Mouse (Mus musculus) embryonic facial prominence, embryonic 12.5 days (tissue): Measurements from ENCODE around the gene Asap2. TPM values are rescaled to one million over a fixed set of nuclear protein-coding genes. Genes with fewer than 3 reads are reported as not detected.

Source experiments
- ATAC-seq: fragments of 200-750 bp; cut with Nextera tagmentation; 2 replicates; pipeline ENCODE4 v1.8.0; 2017; ENCODE audit not compliant: insufficient number of reproducible peaks, insufficient read depth, low FRiP score, low TSS enrichment
- H3K27ac ChIP-seq: fragments of 300-500 bp; sonication (generic); 2 replicates; pipeline ENCODE4 v1.5.1; 2016; ENCODE audit warnings: mild to moderate bottlenecking
- H3K27me3 ChIP-seq: fragments of 300-500 bp; sonication (generic); 2 replicates; pipeline ENCODE4 v1.6.1; 2016; ENCODE audit warnings: mild to moderate bottlenecking, moderate library complexity
- H3K36me3 ChIP-seq: fragments of 300-500 bp; sonication (generic); 2 replicates; pipeline ENCODE4 v1.6.1; 2016; ENCODE audit warnings: mild to moderate bottlenecking
- H3K4me1 ChIP-seq: fragments of 300-500 bp; sonication (generic); 2 replicates; pipeline ENCODE4 v1.6.1; 2016
- H3K4me2 ChIP-seq: fragments of 300-500 bp; sonication (generic); replicated peaks from 2 replicates; pipeline ENCODE4 v1.6.1; 2016; ENCODE audit warnings: mild to moderate bottlenecking, moderate library complexity
- H3K4me3 ChIP-seq: fragments of 300-500 bp; sonication (generic); 2 replicates; pipeline ENCODE4 v1.5.1; 2016; ENCODE audit warnings: mild to moderate bottlenecking
- H3K9ac ChIP-seq: fragments of 300-500 bp; sonication (generic); 2 replicates; pipeline ENCODE4 v1.6.1; 2016; ENCODE audit warnings: mild to moderate bottlenecking, moderate library complexity
- H3K9me3 ChIP-seq: fragments of 300-500 bp; sonication (generic); 2 replicates; pipeline ENCODE4 v1.6.1; 2016; ENCODE audit warnings: mild to moderate bottlenecking, moderate library complexity
- WGBS: fragments of 180-500 bp; shearing (Covaris S2); methylation state at CpG from one replicate; pipeline ENCODE4 v1.1.7; 2016; 5-methylcytosine and 5-hydroxymethylcytosine counted together
- polyA plus RNA-seq: library from polyadenylated mRNA; unstranded; fragments of >200 nt; fragmentation: Nextera tagmentation; extraction: Ambion mirVana; gene quantifications from 2 replicates; pipeline ENCODE4 v1.2.1, GENCODE M21; 2016

The Asap2 gene
- polyA plus RNA-seq, 1 experiment from 2014 or later: 17.0 TPM

- Histone ChIP-seq H3K4me1 (no peaks in the 10 kb centered on the region), H3K9me3 (no peaks in the 10 kb centered on the region), H3K9ac (no peak overlapping the region), H3K36me3 (peaks cover 11% of the 10 kb centered on the region), H3K27me3 (no peaks in the 10 kb centered on the region), H3K4me2 (no peak overlapping the region), H3K4me3 (no peak overlapping the region), H3K27ac (no peak overlapping the region)
- WGBS: 87% methylated on average over 7 of the region's 7 CpGs
- ATAC-seq: no peak
Observed at GRCm38 (mm10) chr12:21173847-21174412, 183.7 kb downstream of the Asap2 start.

- no peak overlapping the region for H3K4me2 ChIP-seq
- H3K4me1 ChIP-seq: no peaks in the 10 kb centered on the region
- H3K9ac ChIP-seq: no peak overlapping the region
- H3K4me3 ChIP-seq: no peak overlapping the region
- no peak for ATAC-seq
- no peaks in the 10 kb centered on the region for H3K9me3 ChIP-seq
- no peak overlapping the region for H3K27ac ChIP-seq
- H3K36me3 ChIP-seq: no peaks in the 10 kb centered on the region; the same call in 1 of the 2 replicates
- no peaks in the 10 kb centered on the region for H3K27me3 ChIP-seq
- 92% methylated on average over 5 of the region's 5 CpGs for WGBS
Observed at GRCm38 (mm10) chr12:21176399-21176798, 186.1 kb downstream of the Asap2 start.

GRCm38 (mm10) chr12:21177123-21177698 is 187.0 kb downstream of the Asap2 start:
- H3K4me1 ChIP-seq: no peaks in the 10 kb centered on the region
- H3K4me2 ChIP-seq: no peak overlapping the region
- no peak overlapping the region for H3K27ac ChIP-seq
- H3K9ac ChIP-seq: no peak overlapping the region
- no peaks in the 10 kb centered on the region; the same call in 1 of the 2 replicates for H3K36me3 ChIP-seq
- H3K4me3 ChIP-seq: no peak overlapping the region
- no peaks in the 10 kb centered on the region for H3K27me3 ChIP-seq
- no peak for ATAC-seq
- H3K9me3 ChIP-seq: no peaks in the 10 kb centered on the region

GRCm38 (mm10) chr12:21180091-21180490 is 189.8 kb downstream of the Asap2 start:
- no peaks in the 10 kb centered on the region for H3K9me3 ChIP-seq
- H3K27me3 ChIP-seq: no peaks in the 10 kb centered on the region
- no peak overlapping the region for H3K27ac ChIP-seq
- ATAC-seq: no peak
- no peak overlapping the region for H3K4me2 ChIP-seq
- no peak overlapping the region for H3K4me3 ChIP-seq
- peaks cover 4% of the 10 kb centered on the region; the same call in 1 of the 2 replicates for H3K36me3 ChIP-seq
- no peaks in the 10 kb centered on the region for H3K4me1 ChIP-seq
- H3K9ac ChIP-seq: no peak overlapping the region
- WGBS: 89% methylated on average over 6 of the region's 6 CpGs

GRCm38 (mm10) chr12:21182786-21183185 is 192.5 kb downstream of the Asap2 start:
- Histone ChIP-seq H3K27me3 (no peaks in the 10 kb centered on the region), H3K9me3 (no peaks in the 10 kb centered on the region), H3K36me3 (peaks cover 4% of the 10 kb centered on the region; the same call in 1 of the 2 replicates), H3K9ac (no peak overlapping the region), H3K4me2 (no peak overlapping the region), H3K27ac (no peak overlapping the region), H3K4me3 (no peak overlapping the region), H3K4me1 (no peaks in the 10 kb centered on the region)
- 89% methylated on average over 4 of the region's 4 CpGs for WGBS
- ATAC-seq: no peak

- no peaks in the 10 kb centered on the region for H3K27me3 ChIP-seq
- peaks cover 4% of the 10 kb centered on the region; the same call in 1 of the 2 replicates for H3K36me3 ChIP-seq
- ATAC-seq: no peak
- H3K4me2 ChIP-seq: no peak overlapping the region
- no peak overlapping the region for H3K27ac ChIP-seq
- H3K9me3 ChIP-seq: no peaks in the 10 kb centered on the region
- no peak overlapping the region for H3K4me3 ChIP-seq
- WGBS: 74% methylated on average over 6 of the region's 6 CpGs
- no peaks in the 10 kb centered on the region for H3K4me1 ChIP-seq
- H3K9ac ChIP-seq: no peak overlapping the region
Observed at GRCm38 (mm10) chr12:21183321-21183720, 193.1 kb downstream of the Asap2 start.

- WGBS: 83% methylated on average over 1 of the region's 1 CpGs
- Histone ChIP-seq H3K27ac (no peak overlapping the region), H3K4me3 (no peak overlapping the region), H3K9ac (no peak overlapping the region), H3K4me2 (no peak overlapping the region), H3K27me3 (no peaks in the 10 kb centered on the region), H3K4me1 (no peaks in the 10 kb centered on the region), H3K36me3 (peaks cover 4% of the 10 kb centered on the region; the same call in 1 of the 2 replicates), H3K9me3 (no peaks in the 10 kb centered on the region)
- ATAC-seq: no peak
Observed at GRCm38 (mm10) chr12:21186145-21186544, 195.9 kb downstream of the Asap2 start.

GRCm38 (mm10) chr12:21188880-21189279 is 198.6 kb downstream of the Asap2 start:
- ATAC-seq: no peak

GRCm38 (mm10) chr12:21191546-21191945 is 201.3 kb downstream of the Asap2 start:
- H3K4me3 ChIP-seq: no peak overlapping the region
- no peaks in the 10 kb centered on the region for H3K9me3 ChIP-seq
- H3K9ac ChIP-seq: no peak overlapping the region
- no peaks in the 10 kb centered on the region for H3K36me3 ChIP-seq
- H3K4me1 ChIP-seq: no peaks in the 10 kb centered on the region
- 91% methylated on average over 2 of the region's 2 CpGs for WGBS
- H3K4me2 ChIP-seq: no peak overlapping the region
- no peak for ATAC-seq
- no peak overlapping the region for H3K27ac ChIP-seq
- H3K27me3 ChIP-seq: no peaks in the 10 kb centered on the region

More at GRCm38 (mm10) chr12:21188880-21189279, 198.6 kb downstream of the Asap2 start:
- Histone ChIP-seq H3K9me3 (no peaks in the 10 kb centered on the region), H3K27me3 (no peaks in the 10 kb centered on the region), H3K4me3 (no peak overlapping the region), H3K9ac (no peak overlapping the region), H3K36me3 (peaks cover 4% of the 10 kb centered on the region; the same call in 1 of the 2 replicates), H3K4me2 (no peak overlapping the region), H3K4me1 (no peaks in the 10 kb centered on the region), H3K27ac (no peak overlapping the region)
- WGBS: 75% methylated on average over 4 of the region's 4 CpGs

- 91% methylated on average over 3 of the region's 3 CpGs for WGBS
- no peak overlapping the region for H3K9ac ChIP-seq
- H3K27me3 ChIP-seq: no peaks in the 10 kb centered on the region
- ATAC-seq: no peak
- H3K4me2 ChIP-seq: no peak overlapping the region
- no peak overlapping the region for H3K27ac ChIP-seq
- peaks cover 12% of the 10 kb centered on the region for H3K36me3 ChIP-seq
- H3K4me1 ChIP-seq: no peaks in the 10 kb centered on the region
- no peak overlapping the region for H3K4me3 ChIP-seq
- H3K9me3 ChIP-seq: no peaks in the 10 kb centered on the region
Observed at GRCm38 (mm10) chr12:21195497-21195896, 205.2 kb downstream of the Asap2 start.

GRCm38 (mm10) chr12:21196420-21196819 is 206.2 kb downstream of the Asap2 start:
- Histone ChIP-seq H3K27ac (no peak overlapping the region), H3K4me3 (no peak overlapping the region), H3K4me2 (no peak overlapping the region), H3K36me3 (peaks cover 12% of the 10 kb centered on the region), H3K9me3 (no peaks in the 10 kb centered on the region), H3K9ac (no peak overlapping the region), H3K27me3 (no peaks in the 10 kb centered on the region), H3K4me1 (no peaks in the 10 kb centered on the region)
- 87% methylated on average over 4 of the region's 4 CpGs for WGBS
- ATAC-seq: no peak

- WGBS: 84% methylated on average over 8 of the region's 8 CpGs
- Histone ChIP-seq H3K4me2 (no peak overlapping the region), H3K4me3 (no peak overlapping the region), H3K27ac (no peak overlapping the region), H3K9ac (no peak overlapping the region), H3K36me3 (peaks cover 23% of the 10 kb centered on the region), H3K4me1 (0 out of 2 replicates have a peak, but pooled peaks cover 5% of the 10 kb centered on the region), H3K9me3 (no peaks in the 10 kb centered on the region), H3K27me3 (no peaks in the 10 kb centered on the region)
- ATAC-seq: no peak
Observed at GRCm38 (mm10) chr12:21200613-21201012, 210.4 kb downstream of the Asap2 start.
